Mouse (Mus musculus) cerebellum, adult 2 months (tissue): Measurements from ENCODE around the gene Lonp1. TPM values are rescaled to one million over a fixed set of nuclear protein-coding genes. Genes with fewer than 3 reads are reported as not detected.

ENCODE experiments used
- DNase-seq, 2 experiments: peaks; one replicate each; pipeline ENCODE4 v3.0.0; 2021
- H3K27ac ChIP-seq: fragments of 200-500 bp; 2 replicates; pipeline ENCODE4 v1.5.1; 2012; ENCODE audit warnings: low read length, control low read depth, inconsistent platforms; ENCODE audit not compliant: insufficient read depth
- H3K27me3 ChIP-seq: fragments of 200-500 bp; 2 replicates; pipeline ENCODE4 v1.6.1; 2012; ENCODE audit warnings: inconsistent platforms, mild to moderate bottlenecking, low read length, moderate library complexity; ENCODE audit not compliant: control insufficient read depth, insufficient read depth
- H3K4me1 ChIP-seq: fragments of 200-500 bp; 2 replicates; pipeline ENCODE4 v1.6.1; 2011; ENCODE audit warnings: low read length; ENCODE audit not compliant: control insufficient read depth, insufficient read depth
- H3K4me3 ChIP-seq: fragments of 200-500 bp; replicated peaks from 2 replicates; pipeline ENCODE3; 2011; ENCODE audit warnings: mild to moderate bottlenecking, low read depth, low read length, control low read depth; ENCODE audit not compliant: insufficient read depth
- CTCF ChIP-seq: fragments of 200-500 bp; IDR thresholded peaks from 2 replicates; pipeline ENCODE4 v1.5.1; 2011; ENCODE audit warnings: low read depth, mild to moderate bottlenecking, control low read depth, low read length, moderate library complexity, borderline replicate concordance; ENCODE audit not compliant: insufficient read depth
- POLR2A ChIP-seq: fragments of 200-500 bp; IDR thresholded peaks from 2 replicates; pipeline ENCODE4 v1.6.1; 2011; ENCODE audit warnings: low read length, control low read depth, borderline replicate concordance; ENCODE audit not compliant: insufficient read depth
- WGBS: fragments of 180-500 bp; shearing (Covaris S2); methylation state at CpG from one replicate; pipeline ENCODE4 v1.1.7; 2018; 5-methylcytosine and 5-hydroxymethylcytosine counted together
- polyA plus RNA-seq: library from polyadenylated mRNA; depleted of rRNA; stranded (reverse); fragments of >200 nt; gene quantifications from 2 replicates; pipeline ENCODE4 v1.2.3, GENCODE M21; 2012

Lonp1 gene
- polyA plus RNA-seq, 1 experiment: 88.7 TPM

DNA sequence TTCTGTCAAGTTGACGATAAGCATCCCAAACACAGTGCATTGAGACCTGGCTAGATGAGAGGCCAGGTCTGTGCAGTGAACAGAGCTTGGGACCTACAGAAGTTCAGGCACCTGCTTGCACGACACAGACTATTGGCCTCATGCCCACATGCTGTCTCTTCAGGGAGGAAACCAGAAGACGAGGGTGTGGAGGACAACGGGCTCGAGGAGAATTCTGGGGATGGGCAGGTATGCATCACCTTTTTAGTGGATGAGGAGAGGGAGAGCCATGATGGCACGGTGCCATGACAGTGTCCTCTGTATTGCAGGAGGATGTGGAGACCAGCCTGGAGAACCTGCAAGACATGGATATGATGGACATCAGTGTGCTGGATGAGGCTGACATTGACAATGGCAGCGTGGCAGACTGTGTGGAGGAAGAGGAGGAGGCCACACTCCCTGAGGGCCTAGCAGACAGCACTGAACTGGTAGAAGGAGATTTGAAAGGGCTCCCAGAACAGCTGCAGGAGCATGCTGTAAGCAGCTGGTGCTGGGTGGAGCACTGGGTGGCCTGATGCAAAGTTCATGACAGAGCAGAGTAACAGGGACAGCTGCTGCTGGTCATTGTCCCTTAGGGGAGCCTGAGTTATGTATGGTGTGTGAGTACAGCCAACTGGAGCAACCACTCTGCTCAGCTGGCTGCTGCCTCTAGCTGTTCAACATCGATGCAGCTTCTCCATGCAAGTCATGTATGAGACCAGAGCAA is 33.0 kb downstream of the Lonp1 start:
- peaks cover 26% of the 10 kb centered on the region for H3K4me1 ChIP-seq
- WGBS: 24% methylated on average over 8 of the region's 8 CpGs
- no peak overlapping the region for H3K4me3 ChIP-seq
- DNase-seq: peak in 1 of 2 experiments; percentile 50
- no peak for TF ChIP-seq POLR2A
- no peak for TF ChIP-seq CTCF
- no peak overlapping the region for H3K27ac ChIP-seq
- H3K27me3 ChIP-seq: no peaks in the 10 kb centered on the region

DNA sequence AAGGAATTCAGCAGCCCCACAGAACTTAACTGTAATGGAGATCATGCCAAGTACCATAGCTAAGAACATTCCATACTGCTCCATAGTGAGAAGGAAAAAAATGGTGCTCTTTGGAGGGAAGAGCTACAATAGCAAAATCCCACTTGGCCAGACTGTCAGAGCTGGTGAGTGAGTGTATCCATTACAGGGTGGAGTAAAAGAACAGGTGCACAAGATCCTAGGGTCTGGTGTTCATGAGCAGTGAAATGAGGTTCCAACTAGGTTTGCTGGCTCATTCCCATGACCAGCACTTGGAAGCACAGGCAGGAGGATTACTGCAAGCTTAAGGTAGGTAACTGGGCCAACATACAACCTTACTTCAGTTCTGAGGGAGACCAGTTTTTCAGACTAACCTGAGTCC is 34.1 kb downstream of the Lonp1 start:
- no peak overlapping the region for H3K27ac ChIP-seq
- H3K27me3 ChIP-seq: no peaks in the 10 kb centered on the region
- no peak for DNase-seq
- no peak for TF ChIP-seq CTCF
- TF ChIP-seq POLR2A: no peak
- H3K4me3 ChIP-seq: no peak overlapping the region
- H3K4me1 ChIP-seq: peaks cover 33% of the 10 kb centered on the region

DNA sequence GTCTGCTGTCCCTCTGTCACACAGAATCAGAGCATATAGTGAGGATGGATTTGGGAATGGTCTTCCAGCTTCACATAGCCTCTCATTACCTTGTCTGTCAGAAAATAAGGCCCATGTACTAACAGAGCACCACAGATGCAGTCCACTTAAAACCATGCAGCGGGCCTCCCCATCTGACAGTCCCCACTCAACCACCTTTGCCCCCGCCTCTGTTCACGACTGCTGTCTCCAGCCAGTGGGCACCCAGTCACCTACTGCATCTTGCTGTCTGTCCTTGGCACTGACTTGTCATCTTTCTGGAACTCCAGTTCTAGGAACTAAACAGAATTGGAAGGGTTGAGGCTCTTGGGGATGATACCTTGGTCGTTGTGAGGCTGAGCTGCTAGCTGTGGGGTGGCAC is 37.8 kb downstream of the Lonp1 start:
- TF ChIP-seq CTCF: no peak
- TF ChIP-seq POLR2A: no peak
- Histone ChIP-seq H3K27ac (no peak overlapping the region), H3K4me1 (peaks cover 44% of the 10 kb centered on the region), H3K27me3 (no peaks in the 10 kb centered on the region), H3K4me3 (no peak overlapping the region)
- no peak for DNase-seq
- 77% methylated on average over 4 of the region's 4 CpGs for WGBS

DNA sequence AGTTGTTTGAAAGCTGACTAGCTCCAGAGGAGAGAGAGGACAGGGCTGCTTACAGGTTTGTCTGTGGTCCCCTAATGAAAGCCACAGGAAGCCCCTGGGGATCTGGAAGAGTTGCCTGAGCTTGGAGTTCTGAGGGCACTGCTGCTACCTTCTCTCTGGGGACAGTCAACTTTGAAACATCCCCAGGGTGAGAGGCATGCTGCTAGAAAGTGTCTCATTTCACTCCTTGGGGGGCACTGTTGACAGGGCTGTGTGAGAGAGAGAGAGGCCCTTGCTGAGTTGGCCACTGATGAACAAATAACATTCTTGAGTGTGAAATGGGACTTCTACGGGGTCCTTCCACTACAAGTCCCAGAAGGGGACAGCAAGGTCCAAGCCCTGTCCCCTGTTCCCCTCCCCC is 38.9 kb downstream of the Lonp1 start:
- DNase-seq: no peak
- TF ChIP-seq CTCF (no peak), POLR2A (no peak)
- Histone ChIP-seq H3K4me3 (no peak overlapping the region), H3K4me1 (peaks cover 37% of the 10 kb centered on the region), H3K27me3 (no peaks in the 10 kb centered on the region), H3K27ac (no peak overlapping the region)
- WGBS: 38% methylated on average over 1 of the region's 1 CpGs

- Histone ChIP-seq H3K4me3 (peak overlapping the region; percentile 82), H3K27ac (peak overlapping the region; percentile 27), H3K4me1 (peaks cover 47% of the 10 kb centered on the region), H3K27me3 (no peaks in the 10 kb centered on the region)
- no peak for DNase-seq
- TF ChIP-seq CTCF (no peak), POLR2A (no peak)
- under 1% methylated on average over 61 of the region's 61 CpGs for WGBS
Observed at GRCm38 (mm10) chr17:56585171-56585821, 41.4 kb downstream of the Lonp1 start.

GRCm38 (mm10) chr17:56584257-56585130 is 42.2 kb downstream of the Lonp1 start, which contains the start of the genes Safb2 and Safb:
Gene Safb2, minus strand, starts transcription at chr17:56584585.
Gene Safb, plus strand, starts transcription at chr17:56584825.
- under 1% methylated on average over 101 of the region's 101 CpGs for WGBS
- TF ChIP-seq POLR2A (peak; percentile 82; the same call in 1 of the 2 replicates), CTCF (no peak)
- peak within 1 kb of the TSS; percentile 68 for H3K27ac ChIP-seq
- H3K4me1 ChIP-seq: peaks cover 40% of the 10 kb centered on the region
- peak within 1 kb of the TSS; percentile 82 for H3K4me3 ChIP-seq
- DNase-seq: peak; percentile 99 to 100
- H3K27me3 ChIP-seq: no peaks in the 10 kb centered on the region

DNA sequence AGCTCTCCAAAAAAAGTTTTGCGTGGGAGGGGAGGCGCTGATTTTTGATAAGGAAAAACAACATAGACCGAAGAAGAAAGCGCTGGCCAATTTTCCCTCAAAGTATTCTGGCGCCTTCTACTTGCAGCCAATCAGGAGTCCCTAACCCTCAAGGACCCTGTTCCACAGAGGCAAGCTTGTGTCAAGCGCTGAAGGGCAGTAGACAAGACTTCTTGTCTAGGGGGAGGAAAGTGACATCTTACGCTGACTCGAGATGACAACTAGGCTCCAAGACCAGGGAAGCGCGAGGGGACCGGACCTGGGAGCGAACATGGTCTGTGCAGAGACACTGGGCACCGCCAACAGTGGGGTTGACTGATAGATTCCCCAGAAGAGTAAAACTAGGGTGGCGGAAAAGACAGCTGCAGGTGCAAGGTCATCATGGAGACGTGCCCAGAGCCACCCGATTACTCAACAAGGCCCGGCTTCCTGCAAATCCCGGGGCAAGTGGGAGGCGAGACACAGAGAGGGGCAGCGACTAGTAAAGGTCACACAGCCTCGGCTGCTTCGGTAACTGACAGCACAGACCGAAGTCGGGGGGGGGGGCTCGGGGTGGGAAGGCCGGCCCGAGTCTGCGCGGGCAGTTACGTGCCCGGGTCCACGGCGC is 43.0 kb downstream of the Lonp1 start:
- no peaks in the 10 kb centered on the region for H3K27me3 ChIP-seq
- TF ChIP-seq CTCF (no peak), POLR2A (no peak)
- peak overlapping the region; percentile 68 for H3K27ac ChIP-seq
- H3K4me3 ChIP-seq: peak overlapping the region; percentile 76
- H3K4me1 ChIP-seq: peaks cover 34% of the 10 kb centered on the region
- peak in 1 of 2 experiments; percentile 66 for DNase-seq
- 2% methylated on average over 33 of the region's 33 CpGs for WGBS
